Mouse (Mus musculus) neural tube, embryonic 11.5 days (tissue): ENCODE measurements around the gene Tpsab1. TPM values are rescaled to one million over a fixed set of nuclear protein-coding genes. Genes with fewer than 3 reads are reported as not detected.

Source experiments
- ATAC-seq: fragments of 200-750 bp; cut with Nextera tagmentation; 2 replicates; pipeline ENCODE4 v1.8.0; 2017; ENCODE audit warnings: moderate number of reproducible peaks, mild to moderate bottlenecking, moderate TSS enrichment, moderate library complexity; ENCODE audit not compliant: insufficient read depth, low FRiP score, low TSS enrichment
- DNase-seq: peaks from one replicate; pipeline ENCODE4 v3.0.0-alpha.2; 2015; ENCODE audit warnings: low spot score
- H3K27ac ChIP-seq: fragments of 300-500 bp; sonication (generic); 2 replicates; pipeline ENCODE4 v1.5.1; 2014; ENCODE audit warnings: low read depth, mild to moderate bottlenecking, low read length
- H3K27me3 ChIP-seq: fragments of 300-500 bp; sonication (generic); 2 replicates; pipeline ENCODE4 v1.6.1; 2014; ENCODE audit warnings: mild to moderate bottlenecking, low read length, mixed read lengths; ENCODE audit not compliant: control insufficient read depth, insufficient read depth
- H3K36me3 ChIP-seq: fragments of 300-500 bp; sonication (generic); 2 replicates; pipeline ENCODE4 v1.6.1; 2014; ENCODE audit warnings: mild to moderate bottlenecking, low read length, moderate library complexity, mixed read lengths; ENCODE audit not compliant: control insufficient read depth, insufficient read depth
- H3K4me1 ChIP-seq: fragments of 300-500 bp; sonication (generic); 2 replicates; pipeline ENCODE4 v1.6.1; 2014; ENCODE audit warnings: low read length, mixed read lengths; ENCODE audit not compliant: control insufficient read depth, insufficient read depth
- H3K4me2 ChIP-seq: fragments of 300-500 bp; sonication (generic); 2 replicates; pipeline ENCODE4 v1.6.1; 2014; ENCODE audit warnings: low read depth, mild to moderate bottlenecking, moderate library complexity
- H3K4me3 ChIP-seq: fragments of 300-500 bp; sonication (generic); 2 replicates; pipeline ENCODE4 v1.5.1; 2014; ENCODE audit warnings: low read depth, low read length
- H3K9ac ChIP-seq: fragments of 300-500 bp; sonication (generic); 2 replicates; pipeline ENCODE4 v1.6.1; 2014; ENCODE audit warnings: mild to moderate bottlenecking, low read length
- H3K9me3 ChIP-seq: fragments of 300-500 bp; sonication (generic); 2 replicates; pipeline ENCODE4 v1.6.1; 2016; ENCODE audit warnings: low read length; ENCODE audit not compliant: control insufficient read depth
- WGBS: fragments of 180-500 bp; shearing (Covaris S2); extraction: QIAGEN DNeasy Blood & Tissue Kit; methylation state at CpG from one replicate; pipeline ENCODE4 v1.1.7; 2014; 5-methylcytosine and 5-hydroxymethylcytosine counted together
- polyA plus RNA-seq: library from polyadenylated mRNA; unstranded; fragments of >200 nt; fragmentation: Nextera tagmentation; extraction: Ambion mirVana; gene quantifications from 2 replicates; pipeline ENCODE4 v1.2.1, GENCODE M21; 2014

The Tpsab1 gene
- polyA plus RNA-seq, 1 experiment from 2014 or later: not detected

DNA sequence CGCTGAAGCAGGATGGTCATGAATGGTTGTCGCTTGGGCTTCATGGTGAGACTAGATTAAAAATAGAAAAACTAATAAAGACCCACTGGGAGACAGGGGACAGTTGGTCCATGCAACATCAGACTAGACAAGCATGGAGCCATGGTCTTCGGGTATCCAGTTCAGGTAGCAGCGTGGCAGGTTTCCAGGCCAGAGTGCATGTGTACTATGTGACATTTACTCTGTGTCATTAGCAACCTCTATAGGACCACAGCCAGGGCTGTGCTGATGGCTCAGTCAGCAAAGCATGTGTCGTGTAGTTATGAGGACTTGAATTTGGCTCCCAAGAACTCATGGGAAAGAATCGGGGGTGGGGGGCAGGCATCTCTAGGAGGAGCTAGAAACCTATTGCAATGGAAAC is 5.4 kb downstream of the Tpsab1 start:
- no peak overlapping the region for H3K4me3 ChIP-seq
- no peak overlapping the region for H3K27ac ChIP-seq
- ATAC-seq (no peak), DNase-seq (no peak)
- H3K9me3 ChIP-seq: no peaks in the 10 kb centered on the region
- no peaks in the 10 kb centered on the region for H3K36me3 ChIP-seq
- no peak overlapping the region for H3K4me2 ChIP-seq
- no peak overlapping the region for H3K9ac ChIP-seq
- no peaks in the 10 kb centered on the region for H3K27me3 ChIP-seq
- no peaks in the 10 kb centered on the region for H3K4me1 ChIP-seq
- 85% methylated on average over 6 of the region's 6 CpGs for WGBS

DNA sequence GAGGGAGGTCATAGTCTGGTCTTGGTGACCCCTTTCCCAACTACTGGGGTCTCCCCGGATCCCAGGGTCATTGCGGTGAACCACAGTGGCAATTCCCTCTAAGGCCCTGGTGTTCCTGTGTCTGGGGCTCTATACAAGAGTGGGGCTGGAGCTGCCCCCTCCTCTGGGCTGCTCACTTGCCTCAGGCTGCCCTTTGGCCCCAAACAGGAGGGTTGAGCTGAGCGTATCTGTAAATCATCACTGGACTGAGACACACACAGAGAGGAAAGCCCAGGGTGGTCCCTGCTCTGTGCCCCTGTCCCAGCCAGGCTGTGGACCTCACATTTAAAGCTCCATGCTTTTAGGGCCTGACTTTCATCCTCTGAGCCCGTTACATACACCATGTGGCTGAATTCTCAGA is 7.1 kb downstream of the Tpsab1 start:
- no peaks in the 10 kb centered on the region for H3K27me3 ChIP-seq
- ATAC-seq: no peak
- no peaks in the 10 kb centered on the region for H3K36me3 ChIP-seq
- H3K4me3 ChIP-seq: no peak overlapping the region
- H3K9ac ChIP-seq: no peak overlapping the region
- DNase-seq: no peak
- 85% methylated on average over 4 of the region's 4 CpGs for WGBS
- no peak overlapping the region for H3K27ac ChIP-seq
- no peaks in the 10 kb centered on the region for H3K4me1 ChIP-seq
- no peaks in the 10 kb centered on the region for H3K9me3 ChIP-seq
- no peak overlapping the region for H3K4me2 ChIP-seq

DNA sequence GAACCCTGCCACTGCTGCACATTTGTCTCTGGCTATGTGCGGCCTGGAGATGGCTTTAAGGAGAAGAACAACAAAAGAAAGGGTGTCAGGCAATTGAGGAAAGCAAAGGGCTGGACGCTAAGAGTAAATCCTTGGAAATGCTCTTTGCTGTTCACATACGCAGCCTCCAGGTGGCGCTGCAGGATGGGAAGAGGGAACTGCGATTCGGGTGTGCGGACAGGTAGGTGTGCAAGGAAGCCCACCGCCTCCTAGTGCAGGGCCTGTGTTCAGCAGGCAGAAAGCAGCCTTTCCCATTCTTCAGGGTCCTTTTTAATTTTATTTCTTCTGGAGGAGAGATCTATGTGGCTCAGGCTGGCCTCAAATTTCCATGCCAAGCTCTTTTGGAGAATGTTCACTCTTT is 11.4 kb downstream of the Tpsab1 start:
- Histone ChIP-seq H3K27ac (no peak overlapping the region), H3K36me3 (no peaks in the 10 kb centered on the region), H3K4me3 (no peak overlapping the region), H3K4me2 (no peak overlapping the region), H3K4me1 (no peaks in the 10 kb centered on the region), H3K27me3 (no peaks in the 10 kb centered on the region), H3K9me3 (no peaks in the 10 kb centered on the region), H3K9ac (no peak overlapping the region)
- DNase-seq: peak; percentile 82
- 3% methylated on average over 8 of the region's 8 CpGs for WGBS
- ATAC-seq: no peak

DNA sequence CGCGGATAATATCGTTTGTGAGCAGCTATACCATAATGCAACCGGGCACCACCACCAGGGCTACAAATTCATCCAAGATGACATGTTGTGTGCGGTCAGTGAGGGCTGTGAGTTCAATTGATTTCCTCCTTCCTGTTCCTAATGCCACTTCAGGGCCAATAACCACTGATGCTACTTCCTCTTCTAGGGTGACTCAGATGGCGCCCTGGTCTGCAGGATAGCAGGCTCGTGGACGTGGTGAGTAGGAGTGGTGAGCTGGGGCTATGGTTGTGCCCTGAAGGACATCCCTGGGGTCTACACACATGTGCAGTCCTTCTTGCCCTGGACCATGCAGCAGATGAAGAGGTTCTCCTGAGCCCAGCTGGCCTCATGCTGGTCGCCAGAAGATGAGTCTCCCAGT is 13.0 kb downstream of the Tpsab1 start:
- 78% methylated on average over 9 of the region's 9 CpGs for WGBS
- DNase-seq: no peak
- Histone ChIP-seq H3K27ac (no peak overlapping the region), H3K36me3 (no peaks in the 10 kb centered on the region), H3K27me3 (no peaks in the 10 kb centered on the region), H3K4me1 (no peaks in the 10 kb centered on the region), H3K4me3 (no peak overlapping the region), H3K9ac (no peak overlapping the region), H3K9me3 (no peaks in the 10 kb centered on the region), H3K4me2 (no peak overlapping the region)
- no peak for ATAC-seq

DNA sequence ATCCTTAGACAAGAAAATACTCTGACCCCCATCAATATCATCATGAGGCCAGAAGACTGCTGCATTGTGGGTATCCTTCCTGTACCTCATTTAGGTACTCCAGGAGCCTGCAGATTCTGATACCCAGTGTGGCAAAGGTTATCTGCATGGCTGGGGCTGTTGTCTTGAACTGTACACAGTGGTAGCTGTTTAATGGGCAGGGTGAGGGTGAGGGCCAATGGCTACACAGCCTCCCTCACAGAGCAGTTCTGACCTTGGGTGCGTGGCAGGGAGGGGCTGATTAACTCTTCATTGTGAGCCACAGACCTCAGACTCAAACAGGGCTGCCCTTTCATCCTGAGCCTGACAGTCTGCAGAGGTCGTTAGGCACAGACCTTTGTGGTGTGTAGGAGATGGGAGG is 22.4 kb downstream of the Tpsab1 start:
- no peak overlapping the region for H3K4me2 ChIP-seq
- H3K9me3 ChIP-seq: no peaks in the 10 kb centered on the region
- H3K4me1 ChIP-seq: no peaks in the 10 kb centered on the region
- DNase-seq: no peak
- H3K36me3 ChIP-seq: no peaks in the 10 kb centered on the region
- H3K9ac ChIP-seq: no peak overlapping the region
- 19% methylated on average over 2 of the region's 2 CpGs for WGBS
- H3K4me3 ChIP-seq: no peak overlapping the region
- no peak overlapping the region for H3K27ac ChIP-seq
- no peaks in the 10 kb centered on the region for H3K27me3 ChIP-seq
- ATAC-seq: no peak

DNA sequence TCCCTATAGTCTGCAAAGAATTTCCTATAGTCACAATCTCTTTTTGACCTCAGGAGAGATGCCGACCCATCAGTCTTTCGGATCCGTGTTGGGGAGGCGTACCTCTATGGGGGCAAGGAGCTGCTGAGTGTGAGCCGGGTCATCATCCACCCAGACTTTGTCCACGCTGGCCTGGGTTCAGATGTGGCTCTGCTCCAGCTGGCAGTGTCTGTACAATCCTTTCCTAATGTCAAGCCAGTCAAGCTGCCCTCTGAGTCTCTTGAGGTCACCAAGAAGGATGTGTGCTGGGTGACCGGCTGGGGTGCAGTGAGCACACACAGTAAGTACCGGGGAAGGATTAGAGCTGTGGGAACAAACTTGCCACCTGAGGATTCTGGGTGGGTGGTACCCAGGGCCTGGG is 24.5 kb downstream of the Tpsab1 start:
- DNase-seq: no peak
- Histone ChIP-seq H3K27ac (no peak overlapping the region), H3K9me3 (no peaks in the 10 kb centered on the region), H3K4me3 (no peak overlapping the region), H3K27me3 (no peaks in the 10 kb centered on the region), H3K4me2 (no peak overlapping the region), H3K9ac (no peak overlapping the region), H3K36me3 (no peaks in the 10 kb centered on the region), H3K4me1 (no peaks in the 10 kb centered on the region)
- no peak for ATAC-seq
- 91% methylated on average over 8 of the region's 8 CpGs for WGBS

DNA sequence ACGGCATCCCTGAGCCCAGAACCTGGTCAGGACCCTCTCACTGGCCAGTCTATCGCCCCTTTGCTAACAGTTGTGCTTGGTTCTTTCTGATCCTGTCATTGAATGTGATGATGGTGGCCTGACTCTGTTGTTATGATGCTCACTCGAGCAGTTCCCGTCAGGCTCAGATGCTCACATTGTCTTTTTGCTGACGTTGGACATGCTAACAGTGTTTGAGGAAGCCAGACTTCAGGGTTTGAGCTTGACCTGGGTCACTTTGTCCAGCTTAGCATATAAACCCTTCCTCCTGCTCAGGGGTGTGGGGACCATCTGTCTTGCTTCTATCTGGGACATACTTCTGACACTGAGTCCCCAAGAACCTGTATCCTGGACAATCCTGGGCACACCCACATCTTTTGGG is 27.0 kb downstream of the Tpsab1 start, which contains the start of gene Prss29:
TSS of gene Prss29 (plus strand) at position 301 of the 400 bp plus-strand sequence.
- 81% methylated on average over 5 of the region's 5 CpGs for WGBS
- Histone ChIP-seq H3K4me1 (no peaks in the 10 kb centered on the region), H3K36me3 (no peaks in the 10 kb centered on the region), H3K4me3 (no peak within 1 kb of the TSS), H3K9me3 (no peaks in the 10 kb centered on the region), H3K4me2 (no peak within 1 kb of the TSS), H3K27me3 (no peaks in the 10 kb centered on the region), H3K27ac (no peak within 1 kb of the TSS), H3K9ac (no peak within 1 kb of the TSS)
- DNase-seq (no peak), ATAC-seq (no peak)

DNA sequence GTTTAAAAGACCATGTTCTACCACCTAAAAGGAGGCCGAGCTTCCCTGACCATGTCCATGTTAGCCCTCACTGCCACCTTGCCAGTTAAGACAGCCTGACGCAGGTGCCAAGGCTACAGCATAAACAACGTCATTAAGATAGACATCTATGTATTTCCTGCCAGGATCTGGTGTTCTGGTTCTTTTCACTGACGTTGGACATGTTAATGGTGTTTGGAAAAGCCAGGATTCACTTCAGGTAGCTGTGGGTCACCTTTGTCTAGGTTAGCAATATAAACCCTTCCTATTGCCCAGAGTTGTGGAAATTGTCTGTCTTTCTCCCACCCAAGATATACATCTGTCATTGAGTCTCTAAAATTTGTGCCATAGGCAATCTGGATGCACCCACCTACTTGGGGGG is 37.0 kb downstream of the Tpsab1 start, which contains the start of gene Prss28:
TSS of gene Prss28 (plus strand) at position 301 of the 400 bp plus-strand sequence.
- 85% methylated on average over 4 of the region's 4 CpGs for WGBS
- ATAC-seq (no peak), DNase-seq (no peak)
- Histone ChIP-seq H3K27ac (no peak within 1 kb of the TSS), H3K4me2 (no peak within 1 kb of the TSS), H3K4me3 (no peak within 1 kb of the TSS), H3K9ac (no peak within 1 kb of the TSS), H3K9me3 (no peaks in the 10 kb centered on the region), H3K4me1 (no peaks in the 10 kb centered on the region), H3K27me3 (no peaks in the 10 kb centered on the region), H3K36me3 (no peaks in the 10 kb centered on the region)

DNA sequence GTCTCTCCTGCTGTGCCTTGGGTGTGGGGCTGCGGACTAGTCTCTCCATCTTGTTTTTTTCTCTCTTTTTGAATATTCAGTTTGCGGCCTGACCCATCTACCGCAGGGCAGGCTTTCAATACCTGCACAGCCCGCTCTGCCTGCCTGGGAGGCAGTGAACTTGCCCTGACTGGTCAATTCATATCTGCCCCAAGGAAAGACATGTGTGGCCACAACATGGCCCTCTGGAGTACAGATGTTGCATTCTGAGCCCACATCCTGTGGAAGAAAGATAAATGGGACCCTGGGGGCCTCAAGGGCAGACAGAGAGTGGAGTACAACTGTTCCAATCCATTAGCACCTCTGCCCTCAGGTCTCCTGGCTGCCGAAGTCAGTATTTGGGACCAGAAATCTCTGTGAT is 47.3 kb downstream of the Tpsab1 start, which contains the start of gene Prss34:
TSS of gene Prss34 (plus strand) at position 301 of the 400 bp plus-strand sequence.
- Histone ChIP-seq H3K27ac (no peak within 1 kb of the TSS), H3K4me2 (no peak within 1 kb of the TSS), H3K4me3 (no peak within 1 kb of the TSS), H3K9me3 (no peaks in the 10 kb centered on the region), H3K27me3 (no peaks in the 10 kb centered on the region), H3K4me1 (no peaks in the 10 kb centered on the region), H3K36me3 (no peaks in the 10 kb centered on the region), H3K9ac (no peak within 1 kb of the TSS)
- WGBS: 62% methylated on average over 5 of the region's 5 CpGs
- ATAC-seq: no peak
- DNase-seq: no peak
